Mouse (Mus musculus): Measurements from ENCODE around the gene Fndc7. TPM values are rescaled to one million over a fixed set of nuclear protein-coding genes. Genes with fewer than 3 reads are reported as not detected.

Gene Fndc7
- 0.26 TPM for polyA plus RNA-seq (2012; fragmentation: generic; extraction: Trizol)

DNA sequence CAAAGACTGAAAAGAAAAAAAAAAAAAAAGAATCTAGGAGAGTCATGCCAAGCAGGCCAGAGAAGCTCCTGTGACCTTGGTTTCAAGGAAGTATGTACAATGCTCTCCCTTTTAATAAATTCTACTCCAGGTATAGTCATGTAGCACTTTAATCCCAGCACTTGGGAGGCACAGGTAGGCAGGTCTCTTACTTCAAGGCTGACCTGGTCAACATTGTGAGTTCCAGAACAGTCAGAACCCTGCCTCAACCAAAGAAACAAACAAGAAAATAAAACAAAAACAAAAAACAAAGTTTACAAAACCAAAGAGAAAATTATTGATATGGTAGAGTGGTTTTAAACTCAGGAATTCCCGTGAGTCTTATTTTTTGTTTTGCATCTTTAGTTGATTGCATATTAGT lies at the start of gene Fndc7:
Gene Fndc7 (minus strand): TSS at position 101 of the 400 bp plus-strand sequence.
- Histone ChIP-seq H3K36me3 (ENCODE audit: control insufficient read depth, insufficient read depth) (no peaks in the 10 kb centered on the region), H3K4me3 (no peak within 1 kb of the TSS), H3K27me3 (ENCODE audit: control insufficient read depth, insufficient read depth, insufficient read length) (no peaks in the 10 kb centered on the region), H3ac (ENCODE audit: control insufficient read depth, insufficient read length) (no peak within 1 kb of the TSS), H3K4me2 (ENCODE audit: low read depth) (no peak within 1 kb of the TSS), H3K79me2 (ENCODE audit: control insufficient read depth, insufficient read depth) (no peaks in the 10 kb centered on the region)
- no peak for TF ChIP-seq MYOD1 (IDR thresholded peaks at IDR 0.05; ENCODE audit: control insufficient read depth in 1 of 3, insufficient read length in 2 of 3, low read depth in 2 of 3)
- no peak for TF ChIP-seq TCF12 (IDR thresholded peaks at IDR 0.05; ENCODE audit: insufficient read depth, poor library complexity, severe bottlenecking)
- no peak for TF ChIP-seq USF1 (IDR thresholded peaks at IDR 0.05; ENCODE audit: low read depth)
- TF ChIP-seq MAX (IDR thresholded peaks at IDR 0.05; ENCODE audit: low read depth), result no peak
- no peak for TF ChIP-seq E2F4 (IDR thresholded peaks at IDR 0.05; ENCODE audit: insufficient read depth)
- no peak for TF ChIP-seq MYOG (IDR thresholded peaks at IDR 0.05; ENCODE audit: control insufficient read depth in 1 of 3, insufficient read depth in 1 of 3, insufficient read length in 2 of 3, low read depth in 2 of 3)
- TF ChIP-seq SRF (IDR thresholded peaks at IDR 0.05; ENCODE audit: control insufficient read depth, insufficient read length, low read depth), result no peak

DNA sequence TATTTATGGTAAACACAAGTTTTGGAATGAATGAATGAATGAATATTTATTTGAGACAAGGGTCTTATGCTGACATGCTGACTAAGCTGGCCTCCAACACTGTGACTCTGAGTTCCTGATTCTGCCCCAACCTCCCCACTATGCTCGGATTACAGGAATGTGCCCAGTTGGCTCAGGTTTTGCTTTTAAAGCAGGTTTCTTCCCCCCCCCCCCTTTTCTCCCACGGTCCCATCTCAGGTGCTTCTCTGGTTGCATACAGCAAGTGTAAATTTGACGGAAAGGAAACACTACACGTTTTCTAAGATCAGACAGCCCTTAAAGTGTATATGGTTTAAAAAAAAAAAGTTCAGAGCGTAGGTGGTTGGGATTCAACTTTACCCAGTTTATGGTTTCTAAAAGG lies 49.8 kb upstream of the Fndc7 start, which contains the start of gene Henmt1:
Gene Henmt1 (plus strand): TSS at position 301 of the 400 bp plus-strand sequence.
- Histone ChIP-seq H3K79me2 (ENCODE audit: control insufficient read depth, insufficient read depth) (no peaks in the 10 kb centered on the region), H3K4me2 (ENCODE audit: low read depth) (no peak within 1 kb of the TSS), H3ac (ENCODE audit: control insufficient read depth, insufficient read length) (no peak within 1 kb of the TSS), H3K36me3 (ENCODE audit: control insufficient read depth, insufficient read depth) (no peaks in the 10 kb centered on the region), H3K27me3 (ENCODE audit: control insufficient read depth, insufficient read depth, insufficient read length) (no peaks in the 10 kb centered on the region), H3K4me3 (no peak within 1 kb of the TSS)
- no peak for TF ChIP-seq TCF3 (IDR thresholded peaks at IDR 0.05; ENCODE audit: insufficient read length, low read depth)

DNA sequence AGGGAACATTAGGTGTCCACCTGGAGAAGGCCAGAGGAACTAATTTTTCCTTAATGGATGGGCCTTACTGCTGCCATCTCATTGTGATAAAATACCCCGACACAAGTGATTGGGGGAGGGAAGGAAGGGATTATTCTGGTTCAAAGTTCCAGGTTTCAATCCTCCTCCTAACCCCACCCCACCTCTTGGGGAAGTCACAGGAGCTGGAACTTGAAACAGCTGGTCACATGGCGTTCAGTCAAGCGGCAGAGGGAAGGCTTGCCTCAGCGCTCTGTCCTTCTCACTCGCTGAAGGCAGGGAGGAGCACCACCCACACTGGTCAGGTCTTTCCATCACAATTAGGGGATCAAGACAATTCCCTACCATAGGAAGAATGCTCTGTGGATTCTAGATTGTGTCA lies 48.9 kb upstream of the Fndc7 start:
- no peak for TF ChIP-seq TCF12 (IDR thresholded peaks at IDR 0.05; ENCODE audit: insufficient read depth, poor library complexity, severe bottlenecking)
- TF ChIP-seq MYOD1 (IDR thresholded peaks at IDR 0.05; ENCODE audit: control insufficient read depth in 1 of 3, insufficient read length in 2 of 3, low read depth in 2 of 3), result no peak
- no peak for TF ChIP-seq CEBPB (IDR thresholded peaks at IDR 0.05; ENCODE audit: insufficient read depth, poor library complexity, severe bottlenecking)
- TF ChIP-seq TCF3 (IDR thresholded peaks at IDR 0.05; ENCODE audit: insufficient read length, low read depth), result no peak
- no peak for TF ChIP-seq E2F4 (IDR thresholded peaks at IDR 0.05; ENCODE audit: insufficient read depth)
- no peak for TF ChIP-seq USF1 (IDR thresholded peaks at IDR 0.05; ENCODE audit: low read depth)
- no peak overlapping the region for H3K4me2 ChIP-seq (ENCODE audit: low read depth)
- no peak overlapping the region for H3ac ChIP-seq (ENCODE audit: control insufficient read depth, insufficient read length)
- no peaks in the 10 kb centered on the region for H3K79me2 ChIP-seq (ENCODE audit: control insufficient read depth, insufficient read depth)
- no peaks in the 10 kb centered on the region for H3K27me3 ChIP-seq (ENCODE audit: control insufficient read depth, insufficient read depth, insufficient read length)
- H3K4me3 ChIP-seq, result no peak overlapping the region
- H3K36me3 ChIP-seq (ENCODE audit: control insufficient read depth, insufficient read depth), result no peaks in the 10 kb centered on the region

DNA sequence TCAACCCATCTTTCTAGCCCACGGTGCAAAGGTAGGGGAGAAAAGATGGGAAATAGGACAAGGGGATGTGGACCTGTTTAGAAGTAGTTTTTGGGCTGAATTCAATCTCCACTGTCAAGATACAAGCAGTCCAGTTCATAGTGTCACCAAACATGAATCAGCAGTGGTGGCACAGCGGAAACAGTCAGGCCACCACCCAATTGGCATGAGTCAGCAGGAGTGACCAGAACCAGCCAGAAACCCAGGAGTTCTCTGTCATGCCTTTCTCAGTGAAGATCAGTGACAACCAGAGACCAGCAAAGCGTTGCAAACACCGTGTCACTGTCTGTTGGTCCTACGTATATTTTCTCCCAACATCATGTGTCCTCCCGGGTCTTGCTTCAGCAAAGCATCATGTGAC lies 43.7 kb upstream of the Fndc7 start:
- Histone ChIP-seq H3K36me3 (ENCODE audit: control insufficient read depth, insufficient read depth) (no peaks in the 10 kb centered on the region), H3K79me2 (ENCODE audit: control insufficient read depth, insufficient read depth) (no peaks in the 10 kb centered on the region), H3K4me3 (no peak overlapping the region), H3K27me3 (ENCODE audit: control insufficient read depth, insufficient read depth, insufficient read length) (no peaks in the 10 kb centered on the region), H3ac (ENCODE audit: control insufficient read depth, insufficient read length) (no peak overlapping the region), H3K4me2 (ENCODE audit: low read depth) (no peak overlapping the region)
- TF ChIP-seq SRF (IDR thresholded peaks at IDR 0.05; ENCODE audit: control insufficient read depth, insufficient read length, low read depth) (no peak), TCF12 (IDR thresholded peaks at IDR 0.05; ENCODE audit: insufficient read depth, poor library complexity, severe bottlenecking) (no peak), REST (IDR thresholded peaks at IDR 0.05; ENCODE audit: insufficient read depth, insufficient read length) (no peak), MYOD1 (IDR thresholded peaks at IDR 0.05; ENCODE audit: control insufficient read depth in 1 of 3, insufficient read length in 2 of 3, low read depth in 2 of 3) (no peak), TCF3 (IDR thresholded peaks at IDR 0.05; ENCODE audit: insufficient read length, low read depth) (no peak), MYOG (IDR thresholded peaks at IDR 0.05; ENCODE audit: control insufficient read depth in 1 of 3, insufficient read depth in 1 of 3, insufficient read length in 2 of 3, low read depth in 2 of 3) (no peak)

DNA sequence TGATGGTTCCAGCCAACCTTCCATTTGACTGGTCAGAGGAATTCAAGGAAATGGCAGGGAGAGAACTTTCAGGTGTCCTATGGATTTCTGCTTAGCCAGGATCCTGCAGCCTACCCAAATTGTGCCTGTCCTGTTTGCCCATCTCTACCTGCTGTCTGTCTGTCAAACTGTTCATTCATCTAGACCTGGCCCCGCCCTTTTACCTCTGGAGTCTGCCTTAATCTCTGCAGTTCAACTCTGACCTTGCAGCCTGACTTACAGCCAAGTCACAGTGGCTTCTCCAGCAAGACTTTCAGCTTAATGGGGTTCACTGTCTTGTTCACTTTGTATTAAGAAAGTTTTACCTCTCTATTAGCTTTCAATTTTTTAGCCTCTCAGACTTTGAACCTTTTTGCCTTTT lies 36.5 kb upstream of the Fndc7 start:
- no peak overlapping the region for H3K4me2 ChIP-seq (ENCODE audit: low read depth)
- H3K27me3 ChIP-seq (ENCODE audit: control insufficient read depth, insufficient read depth, insufficient read length), result no peaks in the 10 kb centered on the region
- no peaks in the 10 kb centered on the region for H3K79me2 ChIP-seq (ENCODE audit: control insufficient read depth, insufficient read depth)
- no peaks in the 10 kb centered on the region for H3K36me3 ChIP-seq (ENCODE audit: control insufficient read depth, insufficient read depth)
- H3K4me3 ChIP-seq, result no peak overlapping the region
- TF ChIP-seq SRF (IDR thresholded peaks at IDR 0.05; ENCODE audit: control insufficient read depth, insufficient read length, low read depth) (no peak), POLR2A (IDR thresholded peaks at IDR 0.05; ENCODE audit: insufficient read length, low read depth) (no peak), E2F4 (IDR thresholded peaks at IDR 0.05; ENCODE audit: insufficient read depth) (no peak), MYOD1 (IDR thresholded peaks at IDR 0.05; ENCODE audit: control insufficient read depth in 1 of 3, insufficient read length in 2 of 3, low read depth in 2 of 3) (no peak), CEBPB (IDR thresholded peaks at IDR 0.05; ENCODE audit: insufficient read depth, poor library complexity, severe bottlenecking) (no peak), REST (IDR thresholded peaks at IDR 0.05; ENCODE audit: insufficient read depth, insufficient read length) (no peak), TCF3 (IDR thresholded peaks at IDR 0.05; ENCODE audit: insufficient read length, low read depth) (no peak), POLR2AphosphoS2 (IDR thresholded peaks at IDR 0.05; ENCODE audit: insufficient read length, low read depth) (no peak), MAX (IDR thresholded peaks at IDR 0.05; ENCODE audit: low read depth) (no peak), TCF12 (IDR thresholded peaks at IDR 0.05; ENCODE audit: insufficient read depth, poor library complexity, severe bottlenecking) (no peak), MYOG (IDR thresholded peaks at IDR 0.05; ENCODE audit: control insufficient read depth in 1 of 3, insufficient read depth in 1 of 3, insufficient read length in 2 of 3, low read depth in 2 of 3) (no peak), USF1 (IDR thresholded peaks at IDR 0.05; ENCODE audit: low read depth) (no peak)
- no peak overlapping the region for H3ac ChIP-seq (ENCODE audit: control insufficient read depth, insufficient read length)
